Mouse (Mus musculus) Muller cell, postnatal 12 days (primary cell): ENCODE measurements at regions not wholly inside any gene's neighbourhood (a gene's known extent, or its start where the extent isn't known, plus 50 kb on each side); places are given as distances from the start of the nearest gene placed in this dataset.
"Not testable (repeated sequence)": the region's sequence is repeated elsewhere in the genome, so short reads cannot be mapped to it uniquely, and the experiment has no call there.

Source experiments
- DNase-seq: peaks from one replicate; pipeline ENCODE4 v3.0.0-alpha.2; 2015; ENCODE audit errors: inconsistent ontology term

DNA sequence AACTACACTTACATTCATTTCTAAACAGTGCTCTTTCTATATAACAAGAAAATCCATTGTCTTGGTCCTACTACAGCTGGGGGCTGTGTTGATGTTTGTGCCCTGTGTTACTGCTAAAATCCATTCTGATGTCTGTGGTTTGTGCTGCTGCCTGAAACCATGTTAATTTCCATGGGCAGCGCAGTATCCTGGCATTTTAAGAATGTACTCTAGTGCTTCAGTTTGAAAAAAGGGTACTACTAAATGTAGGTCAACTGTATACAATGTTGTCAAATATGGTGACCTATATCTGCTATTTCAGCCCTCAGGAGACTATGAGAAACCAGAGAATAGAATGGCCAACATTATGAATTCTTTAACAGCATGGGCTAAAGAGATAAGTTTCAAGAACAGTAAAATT lies 1052.2 kb downstream of the Hace1 start:
- peak; percentile 58 for DNase-seq

DNA sequence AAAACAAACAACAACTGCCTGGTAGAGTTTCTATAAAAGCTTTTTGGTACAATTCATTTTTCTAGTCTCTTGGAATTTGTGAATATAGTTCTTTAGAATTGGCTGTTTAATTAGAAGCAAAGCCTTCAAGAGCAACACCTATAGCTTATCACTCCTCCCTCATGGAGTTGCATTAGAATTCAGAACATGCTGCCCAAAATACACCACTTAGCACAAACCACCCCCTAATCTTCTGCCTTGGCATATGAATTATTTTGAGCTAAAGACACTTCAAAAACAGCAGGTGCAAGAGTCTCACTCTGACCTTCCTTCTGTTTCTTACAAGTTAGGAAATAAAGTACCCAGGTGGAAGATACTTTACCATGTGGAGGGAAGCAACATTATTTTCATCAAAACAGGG lies 1085.4 kb downstream of the Hace1 start:
- no peak for DNase-seq

DNA sequence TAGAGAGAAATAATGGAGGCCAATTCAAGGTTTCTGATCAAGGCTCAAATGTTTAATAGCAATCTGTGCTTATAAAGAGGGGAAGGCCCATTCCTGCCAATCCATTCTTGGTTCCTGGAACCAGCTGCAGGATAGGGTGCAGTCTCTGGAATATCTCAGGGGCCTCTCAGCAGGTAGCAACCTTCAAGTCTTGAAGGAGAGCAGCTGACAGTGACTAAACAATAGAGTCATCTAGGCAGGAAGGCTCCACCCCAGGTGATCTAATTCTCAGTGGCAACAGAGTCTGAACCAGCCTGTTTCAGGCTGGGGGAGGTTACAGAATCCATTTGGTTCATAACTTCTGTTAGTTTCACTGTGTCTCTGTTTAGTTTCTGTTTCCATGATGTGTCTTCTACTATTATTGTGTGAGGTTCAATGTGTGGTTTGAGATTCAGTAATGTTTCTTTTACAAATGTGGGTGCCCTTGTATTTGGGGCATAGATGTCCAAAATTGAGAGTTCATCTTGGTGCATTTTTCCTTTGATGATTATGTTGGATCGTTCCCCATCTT lies 1112.3 kb downstream of the Hace1 start:
- DNase-seq: not testable (repeated sequence)

DNA sequence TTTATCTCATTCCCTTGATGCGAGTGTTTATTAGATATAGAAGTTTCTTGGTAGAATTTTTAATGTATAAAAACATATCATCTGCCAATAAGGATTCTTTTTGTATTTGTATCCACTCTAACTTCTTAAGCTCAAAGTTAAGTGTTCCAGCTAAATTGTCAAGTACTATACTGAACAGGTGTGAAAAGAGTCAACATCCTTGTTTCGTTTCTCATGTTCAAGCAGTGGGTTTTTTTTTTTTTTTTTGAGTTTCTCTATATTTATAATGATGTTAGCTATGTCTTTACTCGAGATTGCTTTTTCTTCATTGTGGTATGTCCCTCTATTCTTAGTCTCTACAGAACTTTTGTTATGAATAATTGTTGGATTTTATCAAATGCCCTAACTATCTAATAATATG lies 1115.0 kb downstream of the Hace1 start:
- DNase-seq: no peak

DNA sequence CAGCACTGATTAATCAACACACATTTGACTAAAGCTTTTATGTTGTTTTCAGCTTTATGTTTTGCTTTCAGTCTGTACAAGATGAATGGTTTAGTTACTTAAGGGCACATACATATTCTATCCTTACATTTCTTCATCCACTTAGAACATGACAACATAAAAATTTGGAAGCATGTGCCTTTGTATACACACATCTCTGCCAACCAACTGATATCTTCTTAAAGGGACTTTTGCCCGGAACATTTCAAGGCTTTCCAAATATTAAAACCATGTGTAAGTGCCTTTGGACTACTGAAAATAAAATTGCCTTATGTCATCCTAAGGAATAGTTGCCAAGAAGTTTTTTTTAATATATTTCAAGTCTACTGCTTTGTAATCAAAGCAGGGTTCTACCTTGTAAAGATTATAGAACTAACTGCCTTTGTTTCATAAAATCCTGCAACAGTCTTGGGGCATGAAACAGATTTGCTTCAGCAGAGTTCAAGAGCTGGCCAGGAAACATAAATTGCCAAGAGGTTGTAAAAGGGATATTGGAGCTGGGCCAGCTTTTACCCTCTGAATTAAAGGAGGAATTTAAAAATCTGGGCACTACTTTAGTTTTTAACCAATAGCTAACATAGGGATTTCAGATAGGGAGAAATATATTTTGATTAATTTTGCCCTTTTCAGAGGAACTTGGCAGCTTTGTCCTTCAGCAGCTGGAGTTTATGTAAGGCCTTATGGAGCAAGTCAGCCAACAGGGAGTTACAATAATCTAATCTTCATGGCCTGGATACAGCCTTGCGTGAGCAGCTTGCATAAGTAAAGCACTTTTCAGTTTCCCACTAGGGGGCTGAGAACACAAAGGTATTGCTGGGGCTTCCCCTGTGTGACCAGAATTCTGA lies 1120.0 kb downstream of the Hace1 start:
- peak; percentile 22 for DNase-seq

DNA sequence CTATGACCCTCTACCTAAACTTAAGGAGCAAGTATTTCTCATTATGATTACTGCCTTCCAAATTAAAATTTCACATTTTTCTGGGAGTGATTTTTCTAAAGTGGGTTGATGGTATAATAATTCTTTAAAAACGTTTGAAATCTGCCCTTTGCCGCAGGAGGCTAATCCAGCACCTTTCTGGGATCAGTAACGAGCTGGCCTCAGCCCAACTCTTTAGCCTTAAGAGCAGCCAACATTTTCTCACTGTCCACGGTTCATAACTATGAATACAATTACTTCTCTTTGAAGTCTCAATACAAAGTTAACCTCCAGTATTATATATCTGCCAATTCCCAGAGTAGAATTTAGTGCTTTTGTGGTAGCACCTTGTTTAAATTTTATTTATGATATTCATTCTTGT lies 1123.6 kb downstream of the Hace1 start:
- peak; percentile 21 for DNase-seq

DNA sequence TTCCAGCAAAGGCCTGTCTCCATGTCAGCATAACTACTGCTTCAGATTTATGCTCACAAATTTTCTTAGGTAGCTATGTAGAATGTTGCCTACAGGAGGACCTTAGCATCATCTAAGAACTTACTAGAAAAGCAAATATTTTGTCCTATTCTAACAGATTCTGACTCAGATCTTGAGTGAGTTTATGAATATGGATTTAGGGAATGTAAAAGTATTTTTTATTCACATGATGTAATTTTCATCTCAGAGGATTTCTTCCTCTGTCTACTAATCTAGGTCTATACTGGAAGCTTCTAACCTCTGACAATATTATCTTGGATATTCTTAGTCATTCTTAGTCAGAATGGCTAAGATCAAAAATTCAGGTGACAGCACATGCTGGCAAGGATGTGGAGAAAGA lies 1130.4 kb downstream of the Hace1 start:
- not testable (repeated sequence) for DNase-seq

DNA sequence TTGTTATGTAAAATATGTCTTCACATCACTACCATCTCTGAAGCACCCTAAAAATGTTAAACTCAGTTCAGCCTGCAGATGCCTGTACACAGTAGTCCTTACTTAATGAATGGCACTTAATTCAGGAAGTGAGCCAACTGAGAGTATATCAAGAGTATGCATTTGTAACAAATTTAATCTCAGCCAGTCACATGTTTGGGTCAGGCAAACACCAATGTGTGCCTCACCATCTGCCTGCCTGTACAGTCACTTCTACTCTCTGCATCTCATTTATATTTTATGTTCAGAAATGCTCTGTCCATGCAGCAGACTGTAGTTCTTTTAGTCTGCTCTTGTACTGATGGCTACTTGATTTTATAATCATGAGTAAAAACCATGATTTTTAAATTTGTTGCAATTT lies 1135.1 kb downstream of the Hace1 start:
- no peak for DNase-seq

DNA sequence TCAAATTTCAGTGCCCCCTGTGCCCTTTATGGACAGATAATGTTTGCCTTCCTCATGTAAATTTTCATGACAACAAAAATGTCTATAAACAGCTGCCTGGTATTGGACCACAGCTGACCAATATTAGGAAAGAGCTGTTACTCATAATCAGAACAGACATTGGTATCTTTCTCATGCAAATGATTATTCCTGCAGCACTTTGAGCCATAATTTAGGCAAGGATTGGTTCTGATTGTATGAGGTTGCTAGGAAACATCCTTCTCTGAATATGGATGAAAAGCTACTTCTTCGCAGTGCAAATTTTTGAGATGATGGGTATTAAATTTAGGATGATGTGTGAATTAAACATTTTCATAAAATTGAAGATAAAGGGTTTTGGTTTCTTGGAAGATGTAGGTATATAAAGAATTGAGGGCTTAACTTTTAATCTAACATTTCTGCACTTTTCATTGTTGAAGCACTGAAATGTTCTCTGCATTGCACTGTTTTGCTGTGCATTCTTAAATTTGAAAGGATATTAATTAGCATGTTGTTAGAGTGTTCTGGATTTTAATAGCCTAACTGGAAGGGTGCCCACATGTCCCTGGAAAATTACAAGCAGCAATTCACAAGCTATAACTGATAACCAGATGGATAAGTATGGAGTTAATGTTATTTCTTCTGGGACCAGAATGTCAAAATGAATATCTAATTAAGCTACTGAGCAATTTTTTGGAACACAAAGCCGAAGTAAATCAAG lies 1140.9 kb downstream of the Hace1 start:
- no peak for DNase-seq

DNA sequence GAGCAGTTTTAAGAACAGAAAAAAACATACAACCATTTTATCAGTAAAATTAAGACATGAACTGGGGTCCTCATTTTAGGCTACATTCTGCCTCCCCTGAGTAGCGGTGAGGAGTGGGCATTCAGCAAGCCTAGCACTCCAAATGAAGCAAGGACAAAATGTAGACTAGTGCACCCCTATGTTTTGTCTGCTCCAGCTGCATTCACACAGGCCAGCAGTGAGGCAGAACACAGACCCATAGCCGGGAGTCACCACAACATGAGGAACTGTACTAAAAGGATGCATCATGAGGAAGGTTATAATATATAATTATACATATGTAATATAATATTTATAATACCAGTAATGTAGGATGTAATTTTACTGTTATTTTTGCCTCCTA lies 1141.5 kb downstream of the Hace1 start:
- no peak for DNase-seq

DNA sequence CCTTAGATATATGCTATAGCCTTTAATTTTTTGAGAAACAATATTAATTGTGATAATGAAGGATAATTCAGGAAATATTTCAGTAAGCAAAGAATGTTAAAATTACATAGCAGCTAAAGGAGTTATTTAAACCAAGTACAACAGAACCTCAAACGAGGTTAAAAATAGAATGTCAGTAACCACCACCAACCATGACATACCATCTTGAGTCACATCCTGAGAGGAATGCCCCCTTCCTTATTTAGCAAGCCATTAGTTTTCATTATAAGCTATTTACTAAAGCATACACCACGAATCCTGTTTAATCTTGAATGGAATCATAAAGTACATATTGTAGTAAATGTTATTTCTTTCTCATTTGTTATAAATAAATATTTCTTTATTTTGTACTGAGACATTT lies 1146.0 kb downstream of the Hace1 start:
- DNase-seq: peak; percentile 12

DNA sequence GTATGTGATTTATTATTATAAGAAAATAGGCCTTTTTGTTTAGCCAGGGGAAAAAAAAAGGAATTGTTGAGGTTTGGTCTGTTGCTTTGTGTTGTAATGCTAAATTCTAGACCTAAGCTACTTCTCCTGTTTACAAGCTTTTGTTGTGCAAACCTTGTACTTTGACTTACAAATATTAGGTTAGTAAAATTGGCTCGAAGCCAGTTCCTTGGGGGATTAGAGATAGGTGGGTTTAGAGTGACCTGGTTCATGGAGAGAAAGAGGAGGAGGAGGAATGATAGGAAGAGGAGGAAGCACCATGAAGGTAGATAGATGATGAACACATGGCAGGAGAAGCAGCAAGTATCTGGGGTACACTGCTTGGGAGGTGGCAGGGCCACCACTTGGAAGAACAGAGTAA lies 1153.0 kb downstream of the Hace1 start:
- no peak for DNase-seq

DNA sequence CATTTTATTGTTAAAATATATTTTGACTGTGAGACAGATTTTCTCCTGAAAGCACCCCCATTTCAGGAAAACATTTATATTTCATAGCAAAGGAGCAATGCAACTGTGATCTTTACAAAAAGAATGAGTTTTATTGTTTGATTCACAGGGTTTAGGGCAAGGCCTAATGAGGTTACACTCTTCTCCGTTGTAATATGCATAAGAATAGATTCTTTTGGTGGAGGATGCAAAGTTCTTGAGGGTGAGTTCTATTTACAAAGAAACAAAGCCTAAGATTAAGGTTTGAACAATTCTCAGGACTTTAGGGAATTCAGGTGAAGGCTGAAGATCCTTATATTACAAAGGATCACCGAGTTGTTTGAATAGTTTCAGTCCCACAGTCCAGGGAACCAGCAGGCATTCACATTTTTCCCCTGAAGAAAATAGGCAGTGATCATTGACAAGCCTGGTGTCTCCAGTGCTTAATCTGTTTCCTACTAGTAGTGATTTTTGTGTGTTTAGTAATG lies 1156.2 kb downstream of the Hace1 start:
- no peak for DNase-seq

DNA sequence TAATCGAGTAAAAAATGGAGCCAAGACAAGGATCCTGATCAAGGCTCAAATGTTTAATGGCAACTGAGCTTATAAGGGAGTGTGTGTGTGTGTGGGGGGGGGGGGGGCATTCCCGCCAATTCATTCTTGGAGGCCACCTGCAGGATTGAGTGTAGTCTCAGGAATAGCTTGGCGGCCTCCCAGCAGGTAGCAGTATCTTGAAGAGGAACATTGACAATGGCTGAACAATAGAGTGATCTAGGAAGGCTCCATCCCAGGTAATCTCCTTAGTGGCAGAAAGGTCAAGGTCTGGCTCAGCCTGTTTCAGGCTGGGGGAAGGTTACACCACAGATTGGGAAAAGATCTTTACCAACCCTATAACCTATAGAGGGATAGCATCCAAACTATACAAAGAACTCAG lies 1163.5 kb downstream of the Hace1 start:
- DNase-seq: no peak

DNA sequence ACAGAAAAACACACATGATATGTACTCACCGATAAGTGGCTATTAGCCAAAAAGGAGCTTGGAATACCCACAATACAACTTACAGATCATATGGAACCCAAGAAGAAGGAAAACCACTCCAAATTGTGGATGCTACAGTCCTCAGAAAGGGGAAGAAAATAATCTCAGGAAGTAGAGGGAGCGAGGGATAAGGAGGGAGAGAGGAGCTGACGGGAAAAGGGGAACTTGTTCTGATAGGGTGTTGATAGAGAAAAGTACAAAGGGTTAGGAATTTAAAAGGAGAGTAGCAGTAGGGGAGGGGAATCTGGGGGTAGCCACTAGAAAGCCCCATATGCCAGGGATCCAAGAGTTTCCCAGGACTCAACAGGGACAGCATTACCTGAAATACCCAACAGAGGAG lies 1164.5 kb downstream of the Hace1 start:
- DNase-seq: no peak

DNA sequence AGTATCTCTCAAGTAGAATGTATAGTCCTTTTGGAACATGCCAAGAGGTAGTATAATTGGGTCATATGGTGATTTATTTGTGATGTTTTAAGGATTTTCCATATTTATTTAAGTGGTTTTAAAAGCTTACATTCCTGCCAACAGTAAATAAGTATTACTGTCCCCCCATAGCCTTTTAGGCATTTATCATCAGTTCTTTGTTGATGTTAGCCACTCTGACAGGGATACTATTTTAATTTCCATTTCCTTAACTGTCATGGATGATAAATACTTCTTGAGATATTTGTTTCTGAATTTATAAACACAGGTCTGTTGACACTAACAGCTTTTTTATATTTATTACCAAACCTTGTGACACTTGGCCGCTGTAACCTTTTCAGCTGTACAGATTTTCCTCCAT lies 1183.3 kb downstream of the Hace1 start:
- no peak for DNase-seq

DNA sequence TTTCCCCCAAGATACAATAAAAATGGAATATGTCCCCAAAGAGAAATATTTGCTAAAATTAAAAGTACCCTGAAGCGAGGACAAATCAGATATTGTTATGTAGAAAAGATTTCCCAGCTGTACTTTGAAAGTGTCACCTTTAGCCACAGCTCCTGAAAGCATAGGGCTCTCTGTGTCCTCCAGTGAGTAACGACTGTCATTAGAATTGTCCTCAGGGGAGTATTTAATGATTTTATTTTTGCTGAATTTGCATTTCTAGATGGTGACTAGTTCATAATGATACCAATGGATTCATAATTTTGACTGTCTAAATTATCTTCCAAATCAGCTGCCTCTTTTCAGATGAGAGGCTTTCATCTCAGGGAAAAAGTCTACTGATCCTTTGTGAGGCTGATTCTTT lies 1201.1 kb downstream of the Hace1 start:
- no peak for DNase-seq

DNA sequence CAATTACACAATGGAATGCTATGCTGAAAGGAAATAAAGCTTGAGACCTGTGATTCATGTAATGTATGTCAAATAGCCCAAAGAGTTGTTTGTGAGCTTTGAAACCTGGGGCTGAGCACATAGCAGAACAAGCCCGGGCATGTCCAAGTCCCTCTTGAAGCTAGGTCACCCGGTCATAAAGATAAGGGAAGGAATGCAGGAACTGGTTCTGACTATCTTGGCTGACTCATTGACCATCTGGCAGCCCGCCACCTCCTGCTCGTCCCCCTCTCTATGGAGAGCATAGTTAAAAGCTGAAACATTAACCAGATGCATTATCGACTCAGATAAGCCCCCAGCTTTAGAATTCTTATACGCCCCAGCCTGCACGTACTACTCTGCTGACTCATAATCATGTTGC lies 1208.1 kb downstream of the Hace1 start:
- DNase-seq: peak; percentile 17

DNA sequence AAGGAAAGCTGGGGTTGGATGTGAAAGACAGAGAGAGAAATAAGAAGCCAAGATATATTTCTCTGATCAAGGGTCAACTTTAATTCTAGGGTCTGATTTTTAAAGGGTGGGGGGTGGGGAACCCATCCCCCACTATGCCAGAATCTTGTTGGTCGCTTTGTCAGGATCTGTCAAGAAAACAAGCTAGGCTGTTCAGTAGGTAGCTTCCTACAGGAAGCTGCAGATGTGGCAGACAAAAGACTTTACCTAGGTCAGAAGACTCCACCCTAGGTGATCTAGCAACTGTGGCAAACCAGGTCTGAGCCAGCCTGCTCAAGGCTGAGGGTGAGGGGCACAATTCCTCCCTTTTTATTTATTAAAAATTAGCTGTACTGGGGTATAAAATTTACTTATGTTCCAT lies 1236.6 kb downstream of the Hace1 start:
- DNase-seq: no peak

DNA sequence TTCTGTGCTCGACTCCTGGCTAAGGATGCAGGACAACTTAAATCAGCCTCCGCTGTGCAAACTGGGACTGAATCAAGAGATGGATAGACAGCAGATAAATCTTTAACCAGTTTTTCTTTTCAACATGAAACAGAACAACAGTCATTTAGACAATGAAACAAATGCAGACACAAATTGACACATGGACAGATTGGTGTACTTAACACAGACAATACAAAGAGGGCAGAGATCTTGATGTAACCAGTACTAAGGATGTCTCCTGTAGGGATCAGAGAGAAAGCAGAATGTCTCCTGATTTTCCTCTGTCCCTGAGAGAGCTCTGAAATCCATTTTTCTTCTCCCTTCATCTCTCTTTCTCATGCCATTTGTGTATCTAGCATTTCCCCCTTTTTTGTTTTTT lies 1241.5 kb downstream of the Hace1 start:
- DNase-seq: no peak

DNA sequence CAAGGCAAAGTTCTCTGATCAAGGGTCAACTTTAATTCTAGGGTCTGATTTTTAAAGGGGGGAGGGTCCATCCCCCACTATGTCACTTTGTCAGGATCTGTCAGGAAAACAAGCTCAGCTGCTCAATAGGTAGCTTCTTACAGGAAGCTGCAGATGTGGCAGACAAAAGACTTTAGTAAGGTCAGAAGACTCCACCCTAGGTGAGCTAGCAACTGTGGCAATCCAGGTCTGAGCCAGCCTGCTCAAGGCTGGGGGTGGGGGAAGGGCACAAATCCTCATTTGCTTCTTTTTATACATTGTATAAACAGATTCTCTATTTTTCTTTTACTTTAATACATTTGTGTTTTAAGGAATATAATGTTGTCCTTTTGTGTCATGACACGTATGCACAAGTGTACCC lies 1242.3 kb downstream of the Hace1 start:
- no peak for DNase-seq

DNA sequence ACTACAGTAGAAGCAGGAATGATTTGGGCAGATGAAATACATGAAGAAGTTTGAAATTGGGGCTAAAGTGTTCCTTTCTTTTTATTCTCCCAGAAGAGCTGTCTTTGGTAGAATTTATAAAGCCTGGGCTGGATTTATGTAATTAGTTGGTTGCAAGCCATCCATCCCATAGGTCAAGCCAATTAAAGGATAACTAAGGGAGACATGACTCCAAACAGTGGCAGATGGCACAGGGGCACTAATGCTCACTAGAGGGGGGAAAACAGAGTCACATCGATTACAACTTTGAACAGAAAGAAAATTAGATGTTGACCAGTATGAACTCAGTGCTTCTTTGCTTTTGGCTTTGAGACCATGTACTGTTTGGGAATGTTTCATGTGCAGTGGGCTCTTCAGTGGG lies 1246.2 kb downstream of the Hace1 start:
- no peak for DNase-seq

DNA sequence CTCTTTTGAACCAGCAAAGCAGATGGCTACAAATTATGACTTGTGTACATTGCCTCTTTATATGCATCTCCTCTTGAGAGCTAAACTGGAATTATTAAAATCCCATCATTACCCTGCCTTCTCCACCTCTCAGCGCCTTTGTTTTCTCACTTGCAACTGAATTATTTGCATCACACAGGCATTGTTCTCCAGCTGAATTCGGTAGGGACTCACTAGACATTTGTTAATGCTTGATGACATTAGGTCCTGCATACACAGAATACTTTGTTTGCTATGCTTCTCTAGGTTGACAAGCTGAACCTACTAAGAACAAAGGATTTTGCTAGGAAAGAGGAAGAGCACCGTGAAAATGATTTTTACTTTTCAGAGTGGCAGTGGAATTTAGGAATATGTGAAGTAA lies 1248.4 kb downstream of the Hace1 start:
- peak; percentile 12 for DNase-seq
